Mouse (Mus musculus): Measurements from ENCODE around the gene Anks3.
A peak's percentile ranks its signal among the peaks of the same experiment; 100 is the strongest.

The Anks3 gene

DNA sequence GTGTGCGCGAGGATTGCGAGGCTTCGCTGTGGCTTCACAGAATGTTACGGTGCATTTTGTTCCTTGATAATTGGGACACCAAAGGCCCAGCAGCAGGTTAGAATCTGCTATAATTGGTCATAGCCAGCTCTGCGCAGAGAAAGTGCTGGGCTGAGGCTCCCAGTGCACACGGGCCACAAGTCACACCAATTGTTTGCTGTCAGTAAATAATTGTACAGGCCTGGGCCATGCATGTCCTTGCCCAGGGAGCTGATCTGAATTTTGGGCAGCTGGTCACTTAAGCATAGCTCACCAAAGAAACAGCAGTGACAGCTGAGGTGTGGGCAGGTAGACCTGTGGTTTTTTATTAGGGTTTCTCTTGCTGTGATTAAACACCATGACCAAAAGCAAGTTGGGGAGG is 36.0 kb downstream of the Anks3 start:
- no peak for DNase-seq (ENCODE audit: low read depth, low spot score)

DNA sequence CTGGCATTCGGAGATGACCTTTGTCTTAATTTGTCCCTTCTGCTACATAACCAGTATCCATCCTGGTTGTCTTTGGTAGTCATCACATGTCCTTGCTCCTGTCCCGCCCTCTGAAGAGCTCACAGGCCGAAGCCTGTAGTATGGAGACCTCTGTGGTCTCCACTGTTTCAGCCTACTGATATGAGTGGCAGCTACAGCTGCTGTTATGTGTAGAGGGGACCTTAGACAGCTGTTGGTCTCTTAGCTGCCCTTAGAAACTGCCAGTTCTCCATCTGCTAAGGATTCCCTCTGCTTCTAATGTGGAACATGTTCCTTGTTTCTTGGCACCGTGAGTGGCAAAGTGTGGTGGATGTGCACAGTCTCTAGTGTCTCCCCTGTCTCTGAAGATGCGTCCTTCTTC is 40.0 kb downstream of the Anks3 start:
- no peak for DNase-seq (ENCODE audit: low read depth, low spot score)

DNA sequence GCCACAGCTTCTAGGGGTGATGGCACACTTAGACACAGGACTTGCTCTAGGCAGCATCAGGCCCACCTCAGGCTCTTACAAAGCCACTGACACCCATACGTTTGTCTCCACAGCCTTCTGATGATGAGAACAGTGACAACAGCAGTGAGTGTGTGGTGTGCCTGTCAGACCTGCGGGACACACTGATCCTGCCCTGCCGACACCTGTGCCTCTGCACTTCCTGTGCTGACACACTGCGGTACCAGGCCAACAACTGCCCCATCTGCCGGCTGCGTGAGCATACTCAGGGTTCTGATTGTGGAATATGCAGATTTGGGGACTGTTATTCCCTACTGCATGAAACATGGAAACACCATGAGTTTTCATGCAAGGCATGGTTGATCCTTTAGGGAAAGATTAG is 41.5 kb downstream of the Anks3 start:
- no peak for DNase-seq (ENCODE audit: low read depth, low spot score)

DNA sequence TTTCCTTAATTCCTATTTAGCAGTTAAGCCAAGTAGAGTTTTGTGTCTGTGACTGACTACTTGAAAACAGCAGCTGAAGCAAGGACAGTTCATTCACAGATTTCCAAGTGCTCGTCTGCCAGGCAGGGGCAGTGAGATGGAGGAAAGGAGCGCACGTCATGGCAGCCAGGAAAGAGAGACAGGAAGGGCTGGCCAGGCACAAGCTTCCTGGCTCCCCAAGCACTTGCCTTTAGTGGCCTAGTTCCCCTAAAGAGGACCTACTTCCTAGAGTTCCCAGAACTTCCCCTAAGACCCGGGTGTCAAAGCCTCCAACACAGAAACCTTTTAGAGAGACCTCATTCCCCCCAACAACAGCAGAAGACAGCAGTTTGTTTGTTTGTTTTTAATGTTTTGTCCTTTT is 43.4 kb downstream of the Anks3 start:
- no peak for DNase-seq (ENCODE audit: low read depth, low spot score)

DNA sequence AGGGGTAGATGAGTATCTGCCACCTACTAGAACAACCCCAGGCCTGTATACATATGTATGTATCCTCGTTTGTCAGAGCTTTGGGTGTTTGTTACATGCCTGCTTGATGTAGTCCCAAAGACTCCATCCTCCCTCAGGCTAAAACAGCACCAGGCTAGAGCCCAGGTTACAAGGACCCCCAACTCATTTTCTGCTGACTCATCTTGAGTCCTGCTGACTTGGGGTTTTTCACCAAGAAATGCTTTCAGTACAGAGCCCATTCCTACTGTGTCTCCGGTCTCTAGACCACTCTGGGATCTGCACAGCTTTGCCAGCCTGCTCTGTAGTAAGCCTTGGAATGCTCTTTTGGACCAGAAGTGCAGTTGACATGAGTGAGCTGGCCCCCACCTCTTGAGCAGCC is 47.4 kb downstream of the Anks3 start:
- DNase-seq (ENCODE audit: low read depth, low spot score), result no peak

DNA sequence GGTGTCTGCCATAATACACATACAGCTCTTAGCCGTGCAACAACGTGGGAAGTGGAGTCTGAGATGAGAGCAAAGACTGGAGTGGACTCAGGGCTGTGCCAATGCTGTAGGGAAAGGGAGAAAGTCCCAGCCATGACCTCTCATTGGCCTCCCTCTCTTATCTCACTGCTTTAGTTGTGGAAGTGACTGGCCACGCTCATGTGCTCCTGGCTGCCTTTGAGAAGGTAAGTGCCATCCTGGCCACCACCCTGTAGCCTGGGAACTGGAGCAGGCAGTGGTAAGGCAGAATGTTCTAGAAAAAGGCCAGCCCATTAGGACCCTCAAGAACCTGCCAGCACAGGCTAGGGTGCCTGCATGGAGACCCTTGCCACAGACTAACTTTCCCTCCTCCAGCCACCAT is 48.1 kb downstream of the Anks3 start:
- DNase-seq (ENCODE audit: low read depth, low spot score), result no peak

DNA sequence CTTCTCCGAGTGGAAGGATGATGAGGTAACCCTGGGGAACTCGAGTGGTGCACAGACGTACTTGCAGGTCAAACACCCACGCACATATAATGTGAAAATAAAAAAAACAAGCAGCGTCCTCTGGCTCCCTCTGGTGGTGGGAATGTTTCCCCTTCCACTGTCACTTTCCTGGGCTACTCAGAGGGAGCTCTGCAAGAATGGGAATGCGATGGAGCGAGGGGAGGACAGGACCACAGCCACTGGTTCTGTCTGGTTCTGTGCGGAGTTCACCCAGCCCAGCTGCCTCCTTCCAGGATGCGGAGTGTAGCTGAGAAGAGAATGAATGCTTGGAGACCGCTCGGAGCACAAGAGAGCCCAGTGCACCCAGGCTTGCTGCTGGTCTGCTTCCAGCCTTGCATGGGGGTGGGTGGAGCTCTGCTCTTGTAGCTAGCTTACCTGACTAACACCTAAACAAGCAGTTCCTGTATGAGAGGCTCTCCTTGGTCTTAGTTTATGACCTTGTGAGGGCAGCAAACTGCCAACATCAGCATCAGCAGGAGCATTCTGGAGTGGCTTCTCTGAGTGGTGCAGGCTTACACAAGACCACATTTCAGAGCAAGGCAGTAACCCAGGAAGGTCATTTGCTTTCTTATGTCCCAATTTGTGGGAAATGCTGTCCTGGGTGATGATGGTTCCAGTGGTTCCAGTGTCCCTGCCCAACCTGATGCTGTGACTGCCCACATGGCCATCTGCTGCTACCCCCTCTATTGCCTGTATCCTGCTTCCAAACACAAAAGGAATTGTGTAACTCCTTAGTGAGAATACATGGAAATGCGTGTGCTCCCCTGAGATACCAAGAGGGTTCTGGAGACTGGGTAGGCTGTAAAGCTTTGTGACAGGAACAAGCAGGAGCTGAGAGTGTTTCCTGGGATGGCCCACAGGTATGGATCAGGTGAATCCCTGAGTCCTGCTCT is 49.9 kb downstream of the Anks3 start:
- peak; percentile 65 for DNase-seq (ENCODE audit: low read depth, low spot score)

DNA sequence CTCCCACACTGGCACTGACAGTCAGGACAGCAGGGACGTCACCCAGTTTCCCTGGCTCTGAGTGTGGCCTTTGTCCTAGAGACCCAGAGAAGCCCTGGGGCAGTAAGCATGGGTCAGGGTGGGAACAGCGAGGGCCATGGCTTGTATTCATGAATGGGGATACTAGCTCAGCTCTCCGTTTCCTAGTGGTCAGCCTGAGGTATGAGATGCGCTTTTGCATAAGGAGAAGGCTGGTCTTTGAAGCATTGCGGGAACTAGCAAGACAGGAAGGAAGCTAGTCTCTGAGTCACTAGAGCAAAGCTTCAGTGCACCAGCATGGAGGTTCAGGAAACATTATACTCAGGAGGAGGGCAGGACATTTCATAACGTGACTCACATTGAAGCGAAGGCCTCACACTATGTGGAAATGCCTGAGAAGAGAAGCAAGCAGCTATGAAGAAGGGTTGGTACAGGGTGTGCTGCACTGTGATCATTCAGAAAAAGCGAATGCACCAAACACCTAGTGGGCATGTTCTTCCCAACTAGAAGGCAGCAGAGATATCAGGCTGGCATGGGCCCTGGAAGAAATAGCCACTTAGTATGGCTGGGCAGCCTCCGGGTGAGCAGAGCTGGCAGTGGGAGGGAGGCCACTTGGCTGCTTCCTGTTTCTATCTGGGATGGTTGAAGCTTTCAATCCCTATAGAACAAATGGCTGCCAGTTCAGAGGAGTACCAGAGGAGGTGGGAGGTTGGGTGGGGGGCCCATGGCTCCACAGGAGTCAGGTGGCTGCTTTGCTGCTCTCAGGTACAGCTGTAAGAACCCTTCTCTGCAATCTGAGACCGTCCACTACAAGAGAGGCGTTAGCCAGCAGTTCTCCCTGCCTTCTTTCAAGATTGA is 50.9 kb downstream of the Anks3 start:
- DNase-seq (ENCODE audit: low read depth, low spot score), result no peak

DNA sequence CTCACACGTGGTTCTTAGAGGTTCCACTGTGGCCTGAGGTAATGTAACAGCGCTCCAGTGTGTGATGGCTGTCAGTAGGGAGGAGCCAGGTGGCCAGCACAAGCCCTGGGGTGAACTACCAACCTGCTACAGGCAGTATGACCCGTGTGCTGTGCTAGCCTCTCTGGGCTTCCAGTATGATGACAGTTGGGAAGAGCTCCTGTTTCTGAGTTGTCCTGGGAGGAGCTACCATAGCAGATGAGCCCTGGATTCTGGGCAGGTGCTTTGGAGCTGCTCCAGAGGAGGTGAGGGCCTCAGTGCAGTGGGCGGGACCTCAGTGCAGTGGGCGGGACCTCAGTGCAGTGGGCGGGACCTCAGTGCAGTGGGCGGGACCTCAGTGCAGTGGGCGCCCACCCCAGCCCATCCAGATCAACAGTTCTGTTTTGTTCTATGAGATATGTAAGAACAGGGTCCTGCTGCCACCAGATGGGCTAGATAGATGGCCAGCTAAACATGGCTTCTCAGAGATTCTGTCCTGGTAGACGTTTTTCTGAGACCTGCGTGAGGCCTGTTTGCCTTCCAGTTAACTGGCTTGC is 51.8 kb downstream of the Anks3 start:
- DNase-seq (ENCODE audit: low read depth, low spot score), result no peak

DNA sequence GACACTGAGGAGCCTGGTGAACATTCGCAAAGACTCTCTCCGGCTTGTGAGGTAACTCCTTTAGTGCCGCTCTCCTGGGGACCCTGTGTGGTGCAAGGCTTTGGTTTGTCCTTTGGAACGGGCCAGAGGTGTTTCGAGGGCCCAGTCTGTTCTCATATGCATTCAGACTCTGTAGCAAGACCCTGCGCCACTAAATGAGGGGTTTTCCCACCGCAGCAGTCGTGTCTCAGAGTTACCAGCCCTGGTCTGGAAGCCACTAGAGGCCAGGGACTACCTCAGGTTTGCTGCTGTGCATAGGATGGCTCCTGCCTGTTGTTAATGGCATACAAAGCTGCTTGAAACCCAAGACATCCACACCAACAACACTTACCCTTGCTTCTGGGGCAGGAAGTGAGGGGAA is 53.2 kb downstream of the Anks3 start:
- no peak for DNase-seq (ENCODE audit: low read depth, low spot score)

DNA sequence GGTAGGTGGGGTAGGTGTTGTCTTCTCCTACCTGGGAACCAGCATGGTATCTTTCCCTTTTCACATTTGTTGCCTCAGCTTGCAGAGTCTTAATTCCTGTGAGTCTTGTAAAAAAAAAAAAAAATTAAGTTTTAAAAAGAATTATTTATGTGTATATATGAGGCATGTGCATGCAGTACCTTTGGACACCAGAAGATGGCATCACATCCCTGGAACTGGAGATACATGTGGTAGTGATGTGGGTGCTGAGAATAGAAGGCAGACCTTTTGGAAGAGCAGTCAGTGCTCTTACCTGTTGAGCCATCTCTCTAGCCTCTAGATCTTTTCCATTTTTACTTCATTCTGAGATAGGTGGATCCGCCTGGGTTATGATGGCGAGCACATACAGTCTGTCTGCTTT is 54.3 kb downstream of the Anks3 start:
- DNase-seq (ENCODE audit: low read depth, low spot score), result no peak

DNA sequence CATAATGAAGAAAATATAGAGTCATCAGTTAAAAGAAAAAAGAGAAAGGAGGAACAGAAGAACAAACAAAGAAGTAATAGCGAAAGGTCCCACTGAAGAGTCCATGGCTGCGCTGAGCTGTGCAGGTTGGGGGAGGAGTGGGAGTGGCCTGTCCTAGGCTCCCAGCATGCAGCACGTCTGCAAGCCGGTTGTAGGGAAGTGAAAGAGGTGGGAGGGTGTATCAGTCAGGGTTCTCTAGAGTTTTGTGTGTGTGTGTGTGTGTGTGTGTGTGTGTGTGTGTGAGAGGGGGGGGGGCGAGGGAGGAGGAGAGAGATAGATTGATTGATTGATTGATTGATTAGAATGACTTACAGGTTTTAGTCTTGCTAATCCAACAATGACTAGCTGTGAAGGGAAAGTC is 56.0 kb downstream of the Anks3 start:
- no peak for DNase-seq (ENCODE audit: low read depth, low spot score)

DNA sequence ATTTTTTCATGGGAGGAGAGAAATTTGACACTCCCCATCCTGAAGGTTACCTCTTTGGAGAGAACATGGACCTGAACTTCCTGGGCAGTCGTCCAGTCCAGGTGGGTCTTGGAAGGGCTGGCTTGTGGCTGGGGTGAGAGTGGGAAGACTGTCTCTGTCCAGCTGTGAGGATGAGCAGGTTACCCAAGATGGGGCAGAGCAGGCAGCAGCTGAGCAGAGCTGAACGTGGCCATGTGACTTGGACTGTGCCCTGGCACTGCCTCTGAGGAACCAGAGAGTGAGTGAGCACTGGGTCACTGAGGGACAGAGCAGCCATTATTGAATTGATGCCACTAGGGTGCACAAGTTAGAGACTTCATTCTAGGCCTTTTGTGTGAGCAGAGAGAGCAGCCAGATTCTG is 56.6 kb downstream of the Anks3 start:
- DNase-seq (ENCODE audit: low read depth, low spot score), result no peak

DNA sequence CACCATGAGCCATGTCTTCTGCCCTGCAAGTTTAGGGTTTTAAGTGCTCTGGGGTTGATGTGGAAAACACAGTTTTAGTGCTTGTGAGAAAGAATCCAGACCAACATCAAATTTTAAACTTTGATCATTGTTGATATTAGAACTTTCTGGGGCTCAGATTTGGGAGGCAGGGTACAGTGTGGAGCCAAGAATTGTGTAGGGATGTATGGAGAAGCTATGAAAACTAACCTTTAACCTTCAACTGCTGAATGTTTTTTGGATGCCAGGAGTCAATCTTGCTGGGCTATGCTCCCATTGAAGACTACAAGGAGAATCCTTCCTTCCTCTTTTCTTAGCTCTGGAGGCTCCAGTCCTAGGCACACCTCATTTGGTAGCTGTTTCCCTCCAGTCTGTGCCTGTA is 57.4 kb downstream of the Anks3 start:
- DNase-seq (ENCODE audit: low read depth, low spot score), result no peak

DNA sequence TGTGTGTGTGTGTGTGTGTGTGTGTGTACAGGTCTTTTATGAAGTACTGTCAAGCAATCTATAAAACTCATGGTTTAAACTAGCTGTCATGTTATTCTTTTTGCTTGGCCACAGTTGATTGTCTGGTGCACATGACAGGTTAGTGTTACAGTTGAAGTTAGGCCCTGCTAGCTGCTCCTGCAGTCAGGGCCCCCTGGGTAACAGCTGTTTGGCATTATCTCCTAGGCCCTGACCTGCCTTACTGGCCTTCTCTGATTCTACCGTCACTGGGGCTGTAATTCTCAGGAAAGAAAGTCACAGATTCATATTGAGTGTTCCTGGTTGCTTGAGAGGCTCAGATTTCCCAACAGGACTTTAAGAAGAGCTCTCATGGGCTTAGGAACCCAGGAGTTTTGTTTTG is 58.4 kb downstream of the Anks3 start:
- DNase-seq (ENCODE audit: low read depth, low spot score), result no peak

DNA sequence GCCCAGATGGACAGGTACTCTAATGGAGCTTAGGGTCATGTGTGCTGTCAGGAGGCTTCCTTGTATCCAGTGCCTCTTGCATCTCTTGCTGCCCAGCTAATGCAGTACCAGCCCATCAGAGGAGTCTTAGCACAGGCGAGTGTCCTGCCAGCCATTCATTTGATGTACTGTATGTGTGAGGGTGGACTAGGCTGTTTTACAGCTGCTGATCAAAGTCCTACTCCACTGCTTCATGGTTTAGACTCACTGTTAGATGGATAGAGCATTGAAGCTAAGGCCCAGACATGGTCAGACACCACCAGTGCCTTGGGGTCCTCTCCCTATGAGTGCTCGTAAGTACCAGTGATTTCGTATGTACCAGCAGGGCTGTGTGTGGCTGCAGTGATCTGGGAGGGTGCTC is 59.1 kb downstream of the Anks3 start:
- DNase-seq (ENCODE audit: low read depth, low spot score), result no peak

DNA sequence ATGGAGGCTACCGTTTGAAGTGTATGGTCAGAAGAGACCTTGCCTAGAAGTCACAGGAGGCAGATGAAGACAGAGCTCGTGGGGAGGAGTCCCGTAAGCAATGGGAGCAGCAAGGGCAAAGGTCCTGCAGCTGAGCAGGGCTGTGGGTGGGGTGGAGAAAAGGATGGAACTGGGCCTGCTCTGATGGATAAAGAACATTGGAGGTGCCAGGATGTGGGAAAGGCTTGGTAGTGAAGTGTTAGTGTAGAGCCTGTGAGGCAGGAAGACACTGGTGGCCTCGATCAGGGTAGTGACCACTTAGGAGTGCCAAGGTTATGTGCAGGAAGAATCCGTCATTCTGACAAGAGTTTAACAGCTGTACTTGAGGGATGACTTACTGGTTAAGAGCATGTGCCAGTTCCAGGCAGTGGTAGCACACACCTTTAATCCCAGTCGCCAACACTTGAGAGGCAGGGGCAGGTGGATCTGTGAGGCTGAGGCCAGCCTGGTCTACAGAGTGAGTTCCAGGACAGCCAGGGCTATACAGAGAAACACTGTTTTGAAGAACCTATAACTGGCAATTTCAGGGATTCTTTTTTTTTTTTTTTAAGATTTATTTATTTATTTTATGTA is 60.4 kb downstream of the Anks3 start:
- DNase-seq (ENCODE audit: low read depth, low spot score), result no peak

DNA sequence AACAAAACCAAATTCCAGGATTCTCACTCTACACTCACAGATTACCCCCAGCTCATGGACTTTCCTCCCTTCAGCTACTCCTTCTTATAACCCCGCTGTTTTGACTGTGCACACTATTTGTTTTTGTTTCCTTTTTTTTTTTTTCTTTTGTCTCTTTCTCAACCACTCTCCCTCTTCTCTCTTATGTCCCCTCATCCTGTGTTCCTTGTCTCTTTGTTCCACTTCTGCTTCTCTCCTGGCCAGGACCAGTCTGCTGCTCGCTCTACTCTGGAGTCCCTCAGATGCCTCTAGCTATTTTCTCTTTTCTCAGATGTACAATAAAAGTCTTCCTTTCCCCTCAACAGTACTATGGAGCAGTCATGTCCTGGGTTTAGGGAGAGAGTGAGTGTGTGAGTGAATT is 61.6 kb downstream of the Anks3 start:
- DNase-seq (ENCODE audit: low read depth, low spot score), result no peak

DNA sequence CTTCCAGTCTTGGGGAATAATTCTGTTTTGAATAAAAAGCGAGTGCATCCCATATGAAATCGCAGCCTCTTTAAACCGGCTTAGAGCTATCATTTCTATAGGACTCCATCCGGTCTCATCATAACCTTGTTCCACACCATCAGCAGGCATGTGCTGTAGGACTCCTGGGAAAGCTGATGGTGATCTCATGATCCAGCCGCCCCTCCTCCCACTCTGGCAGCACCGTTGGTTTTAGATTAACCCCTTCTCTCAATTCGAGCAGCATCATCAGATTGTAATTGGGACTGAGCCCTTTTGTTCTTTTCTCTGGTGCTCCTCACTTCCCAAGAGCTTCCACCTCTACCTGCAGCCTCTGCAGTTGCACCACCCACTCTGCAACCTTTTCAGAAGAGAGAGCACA is 62.8 kb downstream of the Anks3 start:
- DNase-seq (ENCODE audit: low read depth, low spot score), result no peak

DNA sequence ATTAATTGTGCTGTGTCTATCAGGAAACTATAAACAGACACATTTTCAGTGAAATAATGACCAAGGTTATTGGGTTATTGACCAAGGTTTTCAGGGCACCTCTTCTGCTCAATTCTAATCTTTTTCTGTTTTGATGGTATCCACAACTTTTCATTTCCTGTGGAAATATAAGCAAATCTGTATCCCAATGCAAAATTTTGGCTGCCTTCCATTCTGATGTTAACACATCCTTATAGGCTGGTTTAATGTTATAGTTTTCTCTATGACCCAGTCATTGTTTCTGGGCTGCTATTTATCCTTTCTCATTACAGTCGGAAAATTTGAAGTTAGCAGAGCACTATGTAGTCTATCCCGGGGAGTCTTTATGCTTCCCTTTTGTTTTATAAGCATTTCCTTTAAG is 64.3 kb downstream of the Anks3 start:
- no peak for DNase-seq (ENCODE audit: low read depth, low spot score)

DNA sequence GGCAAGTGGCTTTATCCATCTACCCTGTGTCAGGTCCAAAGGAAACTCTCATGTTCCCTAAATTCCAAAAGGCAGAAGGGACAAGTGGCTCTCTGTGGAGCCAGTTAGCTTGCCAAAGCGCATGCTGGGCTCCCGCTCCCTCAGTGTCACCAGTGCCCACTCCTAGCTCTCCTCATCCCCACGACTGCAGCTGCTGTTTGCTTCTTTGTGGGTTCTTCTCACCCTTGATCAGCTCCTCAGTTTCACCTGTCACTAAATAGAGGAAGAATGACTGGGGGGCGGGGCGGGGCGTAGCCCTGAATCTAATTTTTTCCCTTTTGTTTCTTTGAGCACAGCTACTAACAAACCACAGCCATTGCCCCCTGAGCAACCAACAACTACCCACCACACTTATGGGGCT is 65.1 kb downstream of the Anks3 start:
- DNase-seq (ENCODE audit: low read depth, low spot score), result no peak

DNA sequence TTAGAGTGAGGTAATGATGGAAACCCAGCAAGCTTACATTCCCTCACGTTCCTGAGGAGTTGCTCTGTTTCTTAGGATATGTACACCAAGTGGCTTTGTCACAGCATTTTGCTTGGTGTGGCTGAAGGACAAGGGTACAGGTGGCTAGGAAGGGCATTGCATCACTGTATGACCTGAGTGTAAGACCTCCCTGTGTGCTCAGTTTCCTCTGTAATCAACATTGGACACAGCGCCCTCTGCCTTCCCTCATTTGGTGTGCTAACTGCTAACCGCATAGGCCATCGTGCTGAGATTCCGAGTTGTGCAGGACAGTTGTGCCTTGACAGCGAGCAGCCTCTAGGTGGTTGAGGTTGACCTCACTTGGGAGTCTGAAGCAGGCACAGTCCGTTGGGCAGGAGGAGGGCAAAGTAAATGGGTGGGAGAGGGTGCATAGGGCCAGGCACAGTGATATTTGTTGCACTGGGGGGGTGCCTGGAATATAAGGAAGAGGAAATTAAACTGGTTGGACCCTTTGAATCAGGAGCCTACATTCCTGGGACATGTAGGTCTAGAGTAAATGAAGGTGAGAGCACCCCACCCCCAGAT is 66.8 kb downstream of the Anks3 start:
- no peak for DNase-seq (ENCODE audit: low read depth, low spot score)
